Mouse (Mus musculus) left cerebral cortex, adult 18-20 months (tissue): ENCODE measurements at regions not wholly inside any gene's neighbourhood (a gene's known extent, or its start where the extent isn't known, plus 50 kb on each side); places are given as distances from the start of the nearest gene placed in this dataset.

Experiments
- DNase-seq, 2 experiments: peaks; one replicate each; pipeline ENCODE4 v3.0.0; 2021 to 2022; ENCODE audit warnings: low spot score in 2 of 2, mixed read lengths in 1 of 2

DNA sequence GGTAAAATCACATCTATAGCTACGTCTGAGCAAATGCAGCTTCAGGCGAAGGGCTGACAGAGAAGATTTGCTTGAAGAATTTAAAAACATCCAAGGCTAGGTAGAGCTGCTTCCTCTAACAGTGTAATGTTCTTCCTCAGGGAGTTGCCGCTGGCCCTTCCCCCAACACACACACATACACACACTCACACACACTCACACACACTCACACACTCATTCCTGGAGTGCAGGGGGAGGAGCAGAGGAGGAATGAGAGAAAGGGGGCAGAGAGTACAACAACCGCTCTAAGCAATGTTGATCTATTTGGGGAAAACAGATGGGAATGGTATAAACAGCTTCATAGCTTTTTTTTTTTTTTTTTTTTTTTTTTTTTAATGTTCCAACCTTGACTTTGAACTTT, 232.6 kb downstream of the Rnf152 start:
- DNase-seq: no peak

- DNase-seq: no peak
Measured at GRCm38 (mm10) chr1:105117888-105118287, 238.6 kb downstream of the Rnf152 start.

GRCm38 (mm10) chr1:105116231-105116630, 240.3 kb downstream of the Rnf152 start:
- DNase-seq: no peak

GRCm38 (mm10) chr1:105115391-105115790, 241.1 kb downstream of the Rnf152 start:
- no peak for DNase-seq

DNA sequence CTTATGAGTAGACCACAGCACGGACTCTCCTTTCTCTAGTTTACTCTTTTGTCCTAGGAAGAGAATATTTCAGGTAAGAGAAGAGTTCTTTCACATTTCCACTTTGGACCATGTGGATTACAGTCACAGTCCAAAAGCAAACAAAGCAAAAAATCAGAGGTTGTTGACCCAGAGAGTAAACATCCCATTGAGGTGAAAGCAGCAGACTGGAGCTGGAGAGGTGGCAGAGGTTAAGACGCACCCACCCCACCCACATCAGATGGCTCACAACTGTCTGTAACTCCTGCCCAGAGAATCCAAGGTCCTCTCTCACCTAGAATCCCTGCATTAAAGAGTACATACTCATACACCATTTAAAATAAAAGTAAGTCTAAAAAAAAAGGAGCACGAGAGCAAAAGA, 241.7 kb downstream of the Rnf152 start:
- DNase-seq: no peak

GRCm38 (mm10) chr1:105112762-105113525, 243.6 kb downstream of the Rnf152 start:
- no peak for DNase-seq

GRCm38 (mm10) chr1:105111236-105111635, 245.3 kb downstream of the Rnf152 start:
- DNase-seq: no peak

- no peak for DNase-seq
Measured at GRCm38 (mm10) chr1:105110581-105111210, 245.8 kb downstream of the Rnf152 start.

DNA sequence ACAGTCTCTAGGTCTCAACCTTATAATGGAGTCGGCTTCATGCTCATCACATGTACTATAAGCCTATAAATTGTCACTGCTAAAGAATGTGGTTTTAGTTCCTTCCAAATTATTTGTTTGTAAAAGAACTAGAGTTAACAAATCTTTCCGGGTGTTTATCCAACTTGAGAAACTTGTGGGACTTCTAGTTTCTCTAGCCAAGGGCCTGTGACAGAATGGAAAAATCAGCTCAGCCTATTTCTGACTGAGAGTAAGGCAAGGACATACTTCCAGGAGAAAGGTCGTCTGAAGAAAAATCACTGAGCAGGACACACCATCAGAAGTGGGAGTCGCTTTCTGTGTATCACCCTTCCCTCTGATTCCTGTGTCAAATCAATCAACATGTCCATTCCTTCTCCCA, 248.7 kb downstream of the Rnf152 start:
- DNase-seq: no peak

GRCm38 (mm10) chr1:105107257-105107656, 249.3 kb downstream of the Rnf152 start:
- no peak for DNase-seq

DNA sequence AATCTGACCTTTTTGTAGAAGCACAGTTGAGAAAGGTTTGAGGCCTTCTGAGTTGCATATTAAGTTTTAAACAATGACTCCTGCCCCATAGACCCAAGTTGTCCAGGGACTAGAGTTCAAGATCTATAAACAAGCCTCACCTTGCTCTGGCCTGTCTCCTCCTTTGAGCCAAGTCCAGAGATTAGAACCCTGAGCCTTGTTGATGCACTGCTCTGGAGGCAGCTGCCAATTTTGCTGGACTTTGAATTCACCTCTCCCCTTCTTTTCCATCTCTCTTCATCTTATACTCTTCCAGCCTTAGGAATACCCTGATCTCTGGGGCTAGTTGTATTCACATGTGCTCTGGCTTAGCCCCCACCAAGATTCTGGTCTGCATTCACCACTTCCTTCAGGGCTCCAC, 251.3 kb downstream of the Rnf152 start:
- DNase-seq: no peak

- no peak for DNase-seq
Measured at GRCm38 (mm10) chr1:105095091-105095490, 261.4 kb downstream of the Rnf152 start.

GRCm38 (mm10) chr1:105094500-105094899, 262.0 kb downstream of the Rnf152 start:
- DNase-seq: peak; percentile 20 to 42

GRCm38 (mm10) chr1:105093875-105094274, 262.6 kb downstream of the Rnf152 start:
- peak; percentile 17 to 21 for DNase-seq

DNA sequence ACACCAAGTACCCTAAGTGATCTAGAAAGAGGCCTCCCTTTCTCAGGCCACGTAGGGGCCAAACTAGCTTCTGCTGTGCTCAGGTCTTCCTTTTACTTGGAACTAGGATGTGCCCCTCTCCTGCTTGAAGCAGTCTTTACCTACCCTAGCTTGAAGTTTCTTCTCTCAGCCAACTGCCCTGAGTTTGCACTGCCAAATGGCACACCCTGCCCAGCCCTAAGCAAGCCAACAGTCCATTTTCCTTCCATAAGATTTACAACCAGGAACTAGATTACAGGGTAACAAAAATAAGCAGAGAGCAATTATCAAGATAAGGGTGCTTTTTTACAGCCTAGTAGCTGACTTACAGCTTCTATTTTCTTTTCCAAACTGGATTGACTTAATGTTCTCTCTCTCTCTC, 263.5 kb downstream of the Rnf152 start:
- no peak for DNase-seq

GRCm38 (mm10) chr1:105092309-105092904, 264.1 kb downstream of the Rnf152 start:
- DNase-seq: no peak

- no peak for DNase-seq
Measured at GRCm38 (mm10) chr1:105088765-105089520, 267.6 kb downstream of the Rnf152 start.

- DNase-seq: no peak
Measured at GRCm38 (mm10) chr1:105087623-105088022, 268.9 kb downstream of the Rnf152 start.

GRCm38 (mm10) chr1:105084556-105084955, 272.0 kb downstream of the Rnf152 start:
- DNase-seq: no peak

- DNase-seq: no peak
Measured at GRCm38 (mm10) chr1:105083551-105084103, 272.9 kb downstream of the Rnf152 start.

DNA sequence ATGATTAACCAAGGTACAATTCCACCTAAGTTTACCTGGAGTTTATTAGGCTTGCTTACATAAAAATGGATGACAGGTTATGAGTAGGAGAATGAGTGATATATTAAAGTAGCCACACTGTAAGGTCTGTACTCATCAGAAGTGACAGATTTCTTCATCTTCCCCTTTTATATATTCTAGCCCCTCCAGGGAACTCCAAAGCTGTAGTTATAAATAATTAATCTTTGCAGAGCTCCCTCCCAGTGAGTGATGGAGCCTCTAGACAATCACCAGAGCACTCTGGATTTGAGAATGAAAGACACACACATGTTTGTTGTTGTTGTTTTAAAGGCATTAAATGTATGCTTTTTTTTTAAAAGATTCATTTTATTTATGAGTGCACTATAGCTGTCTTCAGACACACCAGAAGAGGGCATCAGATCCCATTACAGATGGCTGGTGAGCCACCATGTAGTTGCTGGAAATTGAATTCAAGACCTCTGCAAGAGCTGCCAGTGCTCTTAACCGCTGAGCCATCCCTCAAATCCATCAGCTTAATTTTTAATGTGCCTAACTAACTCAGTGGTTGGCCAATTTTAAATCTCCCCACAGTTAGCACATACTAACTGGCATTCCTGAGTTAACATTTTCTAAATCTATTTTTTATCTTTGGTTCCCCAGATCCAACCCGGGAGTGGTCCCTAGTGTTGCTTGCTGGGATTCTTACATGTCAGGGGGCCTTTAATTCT, 273.5 kb downstream of the Rnf152 start:
- DNase-seq: no peak
